Mouse (Mus musculus): ENCODE data around the gene Usp2. TPM values are rescaled to one million over a fixed set of nuclear protein-coding genes. Genes with fewer than 3 reads are reported as not detected.

Usp2 gene
- polyA plus RNA-seq, 1 experiment, result 3.2 TPM

DNA sequence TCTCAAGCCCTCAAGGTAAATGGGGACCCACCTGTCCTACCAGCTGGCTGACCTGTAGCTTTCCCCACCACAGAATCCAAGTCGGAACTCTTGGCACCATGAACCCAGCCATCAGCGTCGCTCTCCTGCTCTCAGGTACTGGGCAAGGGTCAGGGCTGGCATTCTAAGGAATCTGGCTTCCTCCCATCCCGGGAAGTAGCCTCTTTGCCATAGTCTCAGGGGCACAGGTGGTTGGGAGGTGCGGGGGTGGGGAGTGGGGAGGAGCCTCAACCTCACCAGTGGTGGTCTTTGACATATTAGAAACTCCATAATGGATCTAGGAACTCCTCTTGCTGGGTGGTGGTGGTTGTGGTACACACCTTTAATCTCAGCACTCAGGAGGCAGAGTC lies 20.9 kb upstream of the Usp2 start:
- H3K27ac ChIP-seq (ENCODE audit: insufficient read depth, low read depth, low read length), result no peak overlapping the region
- H3K4me3 ChIP-seq (ENCODE audit: insufficient read depth, low read length), result no peak overlapping the region
- no peak for TF ChIP-seq CTCF (IDR thresholded peaks at IDR 0.05; ENCODE audit: low read depth, low read length)
- TF ChIP-seq POLR2A (IDR thresholded peaks at IDR 0.05; ENCODE audit: borderline replicate concordance, low read depth, low read length), result no peak
- no peaks in the 10 kb centered on the region for H3K4me1 ChIP-seq (ENCODE audit: control insufficient read depth, insufficient read depth, low read length)

GRCm38 (mm10) chr9:44046426-44046825 lies 20.4 kb upstream of the Usp2 start:
- Histone ChIP-seq H3K4me3 (ENCODE audit: insufficient read depth, low read length) (no peak overlapping the region), H3K4me1 (ENCODE audit: control insufficient read depth, insufficient read depth, low read length) (no peaks in the 10 kb centered on the region), H3K27ac (ENCODE audit: insufficient read depth, low read depth, low read length) (no peak overlapping the region)
- TF ChIP-seq POLR2A (IDR thresholded peaks at IDR 0.05; ENCODE audit: borderline replicate concordance, low read depth, low read length), result no peak

DNA sequence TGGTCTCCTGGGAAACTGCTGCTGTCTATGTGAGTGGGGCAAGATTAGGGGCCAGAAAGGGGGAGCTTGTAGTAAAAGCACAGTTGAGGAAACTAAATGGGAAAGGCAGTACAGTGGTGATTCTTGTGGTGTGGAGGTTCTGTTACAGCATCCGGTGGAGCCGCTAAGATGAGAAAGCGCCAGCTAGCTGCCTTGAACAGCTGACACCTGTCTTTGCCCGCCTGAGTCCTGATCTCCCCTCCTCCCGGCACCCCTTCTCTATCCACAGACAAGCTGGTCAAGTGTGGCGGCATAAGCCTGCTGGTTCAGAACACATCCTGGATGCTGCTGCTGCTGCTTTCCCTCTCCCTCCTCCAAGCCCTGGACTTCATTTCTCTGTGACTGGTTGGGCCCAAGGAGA lies 19.8 kb upstream of the Usp2 start:
- Histone ChIP-seq H3K4me3 (ENCODE audit: insufficient read depth, low read length) (no peak overlapping the region), H3K4me1 (ENCODE audit: control insufficient read depth, insufficient read depth, low read length) (no peaks in the 10 kb centered on the region), H3K27ac (ENCODE audit: insufficient read depth, low read depth, low read length) (no peak overlapping the region)
- TF ChIP-seq POLR2A (IDR thresholded peaks at IDR 0.05; ENCODE audit: borderline replicate concordance, low read depth, low read length) (no peak), CTCF (IDR thresholded peaks at IDR 0.05; ENCODE audit: low read depth, low read length) (no peak)

- H3K27ac ChIP-seq (ENCODE audit: insufficient read depth, low read depth, low read length), result no peak overlapping the region
- TF ChIP-seq POLR2A (IDR thresholded peaks at IDR 0.05; ENCODE audit: borderline replicate concordance, low read depth, low read length) (no peak), CTCF (IDR thresholded peaks at IDR 0.05; ENCODE audit: low read depth, low read length) (no peak)
- H3K4me1 ChIP-seq (ENCODE audit: control insufficient read depth, insufficient read depth, low read length), result no peaks in the 10 kb centered on the region
- no peak overlapping the region for H3K4me3 ChIP-seq (ENCODE audit: insufficient read depth, low read length)
These were observed 19.0 kb upstream of the Usp2 start for GRCm38 (mm10) chr9:44047571-44048490.

DNA sequence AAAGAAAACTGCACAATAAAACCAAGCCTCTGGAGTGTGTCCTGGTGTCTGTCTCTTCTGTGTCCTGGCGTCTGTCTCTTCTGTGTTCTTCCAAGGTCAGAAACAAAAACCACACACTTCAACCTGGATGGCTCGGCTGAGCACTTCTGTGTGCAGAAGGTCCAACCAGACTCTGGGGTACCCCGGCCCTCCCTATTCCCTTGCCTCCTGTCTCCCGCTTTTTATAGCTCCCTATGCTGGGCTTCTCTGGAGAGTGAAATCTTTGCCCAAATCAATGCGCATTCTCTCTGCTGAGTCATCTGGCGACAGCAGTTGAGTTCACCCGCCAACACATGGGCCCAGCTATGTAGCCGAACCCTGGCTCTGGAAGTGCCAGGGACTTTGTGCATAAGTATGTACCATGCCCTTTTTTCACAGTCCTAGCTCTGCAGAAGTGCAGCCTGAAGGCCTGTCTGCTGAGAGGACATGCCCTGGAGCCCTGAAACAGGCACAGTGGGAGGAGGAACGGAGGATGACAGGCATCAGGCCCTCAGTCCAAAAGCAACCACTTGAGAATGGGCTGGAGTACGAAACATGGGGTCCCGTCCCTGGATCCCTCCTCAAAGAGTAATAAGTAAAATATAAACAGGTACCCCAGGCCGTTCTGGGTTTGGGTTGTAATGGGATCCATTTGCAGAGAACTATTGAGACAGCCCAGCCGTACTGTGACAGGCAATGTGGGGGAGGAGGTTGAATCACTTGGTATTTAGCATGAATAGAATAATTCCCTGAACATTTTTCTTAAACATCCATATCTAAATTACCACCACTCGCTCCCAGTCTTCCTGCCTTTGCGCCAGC lies 18.1 kb upstream of the Usp2 start:
- TF ChIP-seq CTCF (IDR thresholded peaks at IDR 0.05; ENCODE audit: low read depth, low read length) (no peak), POLR2A (IDR thresholded peaks at IDR 0.05; ENCODE audit: borderline replicate concordance, low read depth, low read length) (no peak)

GRCm38 (mm10) chr9:44049381-44050165 lies 17.2 kb upstream of the Usp2 start:
- Histone ChIP-seq H3K4me1 (ENCODE audit: control insufficient read depth, insufficient read depth, low read length) (no peaks in the 10 kb centered on the region), H3K4me3 (ENCODE audit: insufficient read depth, low read length) (no peak overlapping the region), H3K27ac (ENCODE audit: insufficient read depth, low read depth, low read length) (no peak overlapping the region)
- TF ChIP-seq CTCF (IDR thresholded peaks at IDR 0.05; ENCODE audit: low read depth, low read length), result no peak
- TF ChIP-seq POLR2A (IDR thresholded peaks at IDR 0.05; ENCODE audit: borderline replicate concordance, low read depth, low read length), result no peak

More for the DNA sequence above, 18.1 kb upstream of the Usp2 start:
- H3K27ac ChIP-seq (ENCODE audit: insufficient read depth, low read depth, low read length), result no peak overlapping the region
- no peaks in the 10 kb centered on the region for H3K4me1 ChIP-seq (ENCODE audit: control insufficient read depth, insufficient read depth, low read length)
- H3K4me3 ChIP-seq (ENCODE audit: insufficient read depth, low read length), result no peak overlapping the region

DNA sequence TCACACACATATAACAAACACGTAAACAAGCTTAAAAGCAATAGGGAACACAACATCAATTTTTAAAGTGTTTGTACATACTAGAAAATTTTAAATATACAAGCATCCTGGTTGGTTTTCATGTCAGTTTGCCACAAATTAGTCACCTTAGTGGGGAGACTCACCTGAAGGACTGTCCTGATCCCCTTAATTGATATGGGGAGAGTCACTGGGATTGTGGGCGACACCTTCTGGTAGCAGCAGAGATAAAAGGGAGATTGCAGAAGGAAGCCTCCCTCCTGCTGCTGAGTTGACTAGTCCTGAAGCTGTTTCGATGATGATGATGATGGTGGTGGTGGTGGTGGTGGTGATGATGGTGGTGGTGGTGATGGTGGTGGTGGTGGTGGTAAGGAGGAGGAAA lies 14.0 kb upstream of the Usp2 start:
- H3K27ac ChIP-seq (ENCODE audit: insufficient read depth, low read depth, low read length), result no peak overlapping the region
- H3K4me1 ChIP-seq (ENCODE audit: control insufficient read depth, insufficient read depth, low read length), result no peaks in the 10 kb centered on the region
- TF ChIP-seq CTCF (IDR thresholded peaks at IDR 0.05; ENCODE audit: low read depth, low read length), result no peak
- no peak for TF ChIP-seq POLR2A (IDR thresholded peaks at IDR 0.05; ENCODE audit: borderline replicate concordance, low read depth, low read length)
- H3K4me3 ChIP-seq (ENCODE audit: insufficient read depth, low read length), result no peak overlapping the region

DNA sequence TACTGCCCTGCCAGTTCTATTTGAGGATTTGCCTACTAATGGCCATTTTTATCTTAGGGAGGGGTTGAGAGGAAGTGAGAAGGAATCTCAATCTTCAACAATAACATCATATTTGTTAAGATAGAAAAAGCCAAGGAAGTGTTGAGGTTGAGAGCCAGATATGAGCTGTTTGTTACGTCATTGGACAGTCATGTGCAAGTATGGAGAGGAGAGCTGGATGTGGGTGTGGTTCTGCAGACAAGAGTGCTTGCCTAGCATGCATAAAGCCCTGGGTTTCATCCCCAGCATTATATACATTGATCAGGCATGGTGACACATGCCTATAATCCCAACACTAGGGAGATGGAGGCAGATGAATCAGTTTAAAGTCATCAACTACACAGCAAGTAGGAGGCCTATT lies 12.9 kb upstream of the Usp2 start:
- H3K4me1 ChIP-seq (ENCODE audit: control insufficient read depth, insufficient read depth, low read length), result no peaks in the 10 kb centered on the region
- TF ChIP-seq POLR2A (IDR thresholded peaks at IDR 0.05; ENCODE audit: borderline replicate concordance, low read depth, low read length) (no peak), CTCF (IDR thresholded peaks at IDR 0.05; ENCODE audit: low read depth, low read length) (no peak)
- no peak overlapping the region for H3K27ac ChIP-seq (ENCODE audit: insufficient read depth, low read depth, low read length)
- H3K4me3 ChIP-seq (ENCODE audit: insufficient read depth, low read length), result no peak overlapping the region

GRCm38 (mm10) chr9:44058606-44059005 lies 8.2 kb upstream of the Usp2 start:
- no peak for TF ChIP-seq POLR2A (IDR thresholded peaks at IDR 0.05; ENCODE audit: borderline replicate concordance, low read depth, low read length)
- no peak for TF ChIP-seq CTCF (IDR thresholded peaks at IDR 0.05; ENCODE audit: low read depth, low read length)
- no peak overlapping the region for H3K4me3 ChIP-seq (ENCODE audit: insufficient read depth, low read length)
- no peak overlapping the region for H3K27ac ChIP-seq (ENCODE audit: insufficient read depth, low read depth, low read length)
- no peaks in the 10 kb centered on the region for H3K4me1 ChIP-seq (ENCODE audit: control insufficient read depth, insufficient read depth, low read length)
